Mouse (Mus musculus): Measurements from ENCODE around the gene Atp7b.
A peak's percentile ranks its signal among the peaks of the same experiment; 100 is the strongest.

The Atp7b gene

DNA sequence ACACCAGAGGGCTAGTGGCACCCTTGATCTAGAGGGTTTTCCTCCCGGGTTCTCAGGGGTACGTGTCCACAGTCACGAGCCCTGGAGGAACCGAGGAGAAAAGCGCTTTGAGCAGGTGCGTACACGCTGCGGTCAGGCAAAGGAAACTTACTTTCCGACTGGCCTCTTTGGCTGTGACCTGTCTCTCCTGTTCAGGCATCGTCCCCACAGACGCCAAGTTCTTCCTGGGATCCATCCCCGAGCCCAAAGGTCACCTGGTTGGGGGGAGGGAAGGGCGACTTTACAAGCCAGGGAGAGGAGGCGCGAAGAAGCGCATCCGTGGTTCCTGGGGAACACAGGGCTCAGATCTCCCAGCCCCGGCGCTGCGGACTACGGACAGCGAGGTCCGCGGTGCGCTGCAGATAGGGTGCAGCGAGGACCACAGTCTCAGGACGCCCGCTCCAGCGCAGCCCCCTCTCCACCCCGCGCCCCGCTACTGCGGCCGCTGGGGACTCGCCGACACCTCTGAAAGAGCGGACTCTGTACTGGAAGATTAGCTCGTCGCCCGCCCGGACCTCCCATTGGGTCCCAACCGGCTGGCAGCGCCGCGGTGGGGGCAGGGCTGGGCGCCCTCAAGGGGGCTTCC is at the start of gene Atp7b:
Gene Atp7b (minus strand): TSS at position 485 of the 625 bp plus-strand sequence.
- DNase-seq: no peak

- no peak for DNase-seq
Measured at GRCm38 (mm10) chr8:22107020-22107419, 46.9 kb upstream of the Atp7b start.

DNA sequence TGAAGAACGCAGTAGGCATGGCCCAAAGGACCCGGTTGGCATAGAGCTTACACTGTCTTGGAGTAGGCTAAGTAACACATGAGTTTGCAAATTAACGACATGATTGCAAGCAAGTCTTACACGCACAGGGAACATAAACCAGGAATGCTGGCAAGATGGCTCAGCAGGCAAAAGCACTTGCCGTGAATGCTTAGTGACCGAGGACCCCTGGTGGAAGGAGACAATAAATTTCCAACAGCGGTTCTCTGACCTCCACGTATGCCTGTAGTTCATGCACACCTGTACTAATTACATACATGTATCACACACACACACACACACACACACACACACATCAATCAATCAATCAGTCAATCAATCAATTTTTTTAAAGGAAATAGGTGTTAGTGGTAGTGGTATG is 31.5 kb upstream of the Atp7b start:
- DNase-seq: peak in 1 of 2 experiments; percentile 29

GRCm38 (mm10) chr8:22089226-22089625 is 29.1 kb upstream of the Atp7b start:
- DNase-seq: no peak

DNA sequence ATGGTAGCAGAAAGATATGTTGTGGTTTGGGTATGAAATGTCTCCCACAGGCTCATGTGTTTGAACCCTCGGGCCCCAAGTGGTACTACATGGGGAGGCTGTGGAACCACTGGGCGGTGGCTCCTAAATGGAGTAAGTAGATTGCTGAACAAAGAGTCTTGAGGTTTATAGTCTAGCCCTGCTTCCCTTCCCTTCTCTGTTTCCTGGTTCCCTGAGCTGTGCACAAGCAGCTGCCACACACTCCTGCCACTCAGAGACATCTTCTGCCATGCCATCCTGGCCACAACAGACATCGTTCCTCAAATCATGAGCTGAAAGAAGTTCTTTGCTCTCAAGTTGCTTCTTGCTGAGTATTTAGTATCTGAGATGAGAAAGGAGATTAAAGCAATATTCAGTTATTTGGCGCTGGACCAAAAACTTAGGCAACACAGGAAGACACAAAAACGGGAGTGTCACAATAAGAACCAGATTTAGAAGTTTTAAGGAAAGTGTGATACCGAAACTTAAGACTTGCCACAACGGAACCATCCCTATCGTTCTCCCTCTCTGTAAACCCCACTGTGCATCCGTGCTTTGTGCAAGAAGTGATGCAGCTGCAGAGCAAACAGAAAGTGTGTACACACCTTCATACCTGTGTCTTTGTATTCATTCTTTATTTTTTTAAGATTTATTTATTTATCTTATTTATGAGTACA is 19.4 kb upstream of the Atp7b start:
- no peak for DNase-seq

DNA sequence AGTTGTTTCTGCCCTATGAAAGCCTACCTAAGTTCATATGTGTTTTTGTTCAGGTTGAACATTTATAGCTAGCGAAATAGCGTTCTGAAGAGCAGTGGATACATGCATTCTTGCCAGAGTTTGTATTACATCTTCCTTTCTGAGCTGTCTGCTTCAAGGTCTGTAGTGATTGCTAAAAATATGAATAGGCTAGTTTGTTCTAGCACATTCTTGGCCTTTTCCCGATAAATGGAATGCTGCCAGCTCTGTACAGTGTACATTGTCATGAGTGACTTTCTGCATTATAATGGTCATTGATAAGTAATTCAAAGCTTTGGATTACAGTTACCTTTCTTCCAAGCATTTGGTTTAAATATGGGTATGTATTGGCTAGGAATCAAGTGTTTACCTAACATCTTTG is 1.0 kb upstream of the Atp7b start:
- DNase-seq: peak in 1 of 2 experiments; percentile 18

- peak; percentile 97 to 98 for DNase-seq
Measured at GRCm38 (mm10) chr8:22060446-22060889, 363 bp upstream of the Atp7b start, which contains the start of gene Alg11. TSS of gene Alg11 (plus strand) at chr8:22060721.

- DNase-seq: no peak
Measured at GRCm38 (mm10) chr8:22059153-22059738, 859 bp downstream of the Atp7b start.

- no peak for DNase-seq
Measured at GRCm38 (mm10) chr8:22058368-22058767, 1.7 kb downstream of the Atp7b start.

DNA sequence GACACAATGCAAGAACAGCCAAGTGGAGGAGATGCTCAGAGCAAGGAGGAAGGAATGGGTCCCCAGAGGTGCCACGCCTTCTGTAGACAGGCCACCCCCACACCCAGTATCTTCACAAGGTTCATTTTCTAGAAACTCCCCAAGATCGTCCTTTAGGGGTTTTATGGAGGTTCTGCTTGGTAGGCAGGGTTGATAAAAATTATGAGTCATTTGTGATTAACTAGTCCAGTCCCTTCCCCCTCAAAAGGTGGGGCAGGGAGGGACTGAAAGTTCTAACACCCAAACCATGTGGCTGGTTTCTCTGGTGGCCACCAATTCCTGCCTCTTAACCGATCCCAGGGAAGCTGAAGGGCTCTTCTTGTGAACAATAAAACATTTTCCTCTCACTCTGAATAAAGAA is 3.3 kb downstream of the Atp7b start:
- DNase-seq: no peak

DNA sequence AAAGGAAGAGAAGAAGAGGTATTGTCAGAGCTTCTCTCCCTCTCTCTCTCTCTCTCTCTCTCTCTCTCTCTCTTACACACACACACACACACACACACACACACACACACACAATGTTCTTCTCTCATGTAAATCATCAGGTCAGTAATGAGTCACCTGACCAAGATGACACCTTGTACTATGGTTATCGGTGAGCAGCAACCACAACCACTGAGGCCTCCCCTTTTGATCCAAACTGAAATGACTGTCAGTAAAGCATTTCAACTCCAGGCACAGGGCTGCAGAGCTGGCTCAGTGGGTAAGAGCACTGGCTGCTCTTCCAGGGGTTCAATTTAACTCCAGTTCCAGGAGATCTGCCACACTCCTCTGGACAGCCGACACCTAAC is 4.6 kb downstream of the Atp7b start:
- DNase-seq: no peak

DNA sequence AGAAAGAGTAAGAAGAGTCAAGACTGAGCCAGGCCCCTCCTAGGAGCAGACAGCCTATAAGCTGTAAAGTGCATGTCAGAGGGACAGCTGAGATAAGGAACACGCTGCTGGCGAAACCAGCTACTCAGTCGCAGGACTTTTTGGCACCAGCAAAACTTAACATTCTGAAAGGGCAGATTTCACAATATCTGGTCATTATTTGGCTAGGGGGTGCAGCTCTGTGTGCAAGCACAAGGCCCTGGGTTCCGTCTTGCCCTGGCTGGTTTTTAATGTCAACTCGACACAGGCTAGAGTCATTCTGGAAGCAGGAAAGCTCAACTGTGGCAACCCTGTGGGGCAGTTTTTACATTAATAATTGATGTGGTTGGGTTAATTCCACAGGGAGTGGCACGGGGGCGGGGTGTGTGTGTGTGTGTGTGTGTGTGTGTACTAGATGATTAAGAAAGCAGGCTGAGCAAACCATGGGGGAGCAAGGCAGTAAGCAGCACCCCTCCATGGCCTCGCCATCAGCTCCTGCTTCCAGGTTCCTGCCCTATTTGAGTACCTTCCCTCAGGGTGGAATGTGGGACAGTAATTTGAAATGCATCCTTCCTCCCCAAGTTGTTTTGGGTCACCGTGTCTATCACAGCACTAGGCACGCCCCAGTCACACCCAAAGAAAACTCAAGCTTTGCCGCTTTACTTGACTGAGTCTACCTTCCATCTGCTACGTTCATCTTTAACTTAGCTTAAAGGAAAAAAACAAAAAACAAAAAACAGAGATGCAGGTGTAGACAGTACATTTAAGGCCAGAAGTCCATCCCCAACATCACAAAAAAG is 5.2 kb downstream of the Atp7b start:
- DNase-seq: no peak

DNA sequence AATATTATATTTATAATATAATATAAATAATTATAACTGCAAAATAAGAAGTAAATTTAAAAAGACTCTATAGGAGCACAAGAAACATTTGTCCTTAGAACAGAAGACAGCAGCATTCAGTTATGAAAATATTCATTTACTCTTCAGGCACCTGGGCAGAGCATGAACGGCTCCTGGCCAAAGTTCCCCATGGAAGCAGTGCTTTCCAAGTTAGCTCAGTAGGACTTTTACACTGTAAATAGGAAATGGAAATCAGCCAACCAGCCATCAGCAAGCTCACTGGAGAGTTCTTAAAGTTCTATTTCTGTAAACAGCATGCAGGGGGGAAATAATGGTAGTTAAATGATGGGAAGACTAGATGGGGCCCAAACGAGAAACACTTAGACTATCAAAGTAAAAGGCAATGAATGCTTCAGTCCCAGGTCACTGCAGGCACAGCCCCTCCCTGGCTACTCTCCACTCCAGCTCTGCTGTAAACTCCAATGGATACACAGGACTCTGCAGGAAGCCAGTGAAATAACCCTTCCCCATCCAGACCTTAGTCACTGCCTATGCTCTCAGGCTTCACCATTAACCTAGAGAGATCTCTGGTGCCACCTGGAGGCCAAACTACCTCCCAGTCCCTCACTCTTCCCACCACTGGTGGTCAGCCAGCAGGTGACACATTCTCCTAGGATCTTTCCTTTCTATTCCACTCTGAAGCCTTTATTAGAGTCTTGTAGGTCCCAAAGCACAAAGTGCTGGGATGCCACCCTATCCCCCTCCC is 12.2 kb downstream of the Atp7b start:
- peak; percentile 72 to 86 for DNase-seq

GRCm38 (mm10) chr8:22043706-22044105 is 16.4 kb downstream of the Atp7b start:
- no peak for DNase-seq

GRCm38 (mm10) chr8:22042515-22042914 is 17.6 kb downstream of the Atp7b start:
- no peak for DNase-seq

DNA sequence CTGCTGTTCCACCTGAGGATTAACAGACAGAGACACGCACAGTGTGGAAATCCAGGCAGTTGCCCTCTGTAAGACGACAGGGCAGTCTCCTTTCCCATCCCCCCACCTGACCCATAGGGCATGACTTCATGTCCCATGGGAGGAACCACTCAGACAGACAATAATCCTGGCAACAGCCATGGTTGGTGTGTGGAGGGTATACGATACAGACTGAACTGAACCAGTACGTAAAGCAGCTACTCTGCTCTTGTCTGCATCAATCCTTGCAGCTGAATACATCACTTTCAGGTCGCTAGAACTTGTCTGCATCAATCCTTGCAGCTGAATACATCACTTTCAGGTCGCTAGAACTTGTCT is 20.0 kb downstream of the Atp7b start:
- DNase-seq: no peak

DNA sequence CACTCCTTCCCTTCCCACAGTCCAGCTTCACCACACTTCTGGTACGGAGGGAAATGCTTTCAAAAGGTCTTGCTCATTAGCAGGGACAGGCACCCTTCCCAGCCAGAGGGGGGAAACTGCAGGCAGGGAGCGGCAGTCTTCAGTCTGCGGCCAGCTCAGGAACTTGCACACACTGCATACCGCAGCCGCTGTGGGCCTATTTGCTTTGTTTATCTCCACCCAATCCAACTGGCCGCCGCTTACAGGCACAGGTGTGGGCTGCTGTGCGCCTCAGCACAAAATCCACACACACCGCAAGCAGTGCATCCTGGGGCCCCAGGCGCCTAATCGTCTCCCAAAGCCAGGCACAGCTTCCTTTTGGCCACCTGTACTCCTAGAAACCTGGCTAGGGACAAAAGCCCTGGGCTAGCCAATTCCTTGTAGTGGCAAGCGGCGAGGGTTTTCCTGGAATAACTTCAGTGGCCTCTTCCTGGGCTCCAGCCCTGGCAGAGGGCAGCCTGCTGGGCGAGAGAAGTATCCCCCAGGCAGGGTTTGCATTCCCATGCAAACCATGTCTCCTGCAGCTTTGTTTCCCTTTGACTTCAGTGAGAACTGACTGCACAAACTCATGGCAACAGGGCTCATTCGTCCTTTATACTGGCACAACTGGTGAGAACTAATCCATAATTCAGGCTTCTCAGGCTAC is 20.5 kb downstream of the Atp7b start:
- DNase-seq: no peak

- no peak for DNase-seq
Measured at GRCm38 (mm10) chr8:22037022-22037421, 23.1 kb downstream of the Atp7b start.

DNA sequence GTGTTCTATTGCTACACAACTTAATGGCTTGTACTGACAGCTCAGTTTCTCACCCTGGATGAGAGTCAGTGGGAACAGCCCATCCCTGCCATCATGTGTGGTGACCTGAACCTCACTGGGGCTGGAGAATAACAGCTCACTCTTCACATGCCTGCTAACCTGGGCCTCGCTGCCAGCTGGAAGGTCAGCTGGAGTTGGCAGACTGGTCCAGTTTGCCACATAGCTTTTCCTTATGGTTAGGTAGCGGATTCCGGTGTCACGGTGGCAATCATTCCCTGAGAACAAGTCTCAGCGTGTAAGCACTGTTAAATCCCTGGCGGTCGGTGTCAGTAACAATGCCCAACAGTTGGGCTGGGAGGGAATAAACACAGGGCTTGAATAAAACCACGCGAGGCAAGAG is 24.0 kb downstream of the Atp7b start:
- DNase-seq: peak; percentile 17 to 20

DNA sequence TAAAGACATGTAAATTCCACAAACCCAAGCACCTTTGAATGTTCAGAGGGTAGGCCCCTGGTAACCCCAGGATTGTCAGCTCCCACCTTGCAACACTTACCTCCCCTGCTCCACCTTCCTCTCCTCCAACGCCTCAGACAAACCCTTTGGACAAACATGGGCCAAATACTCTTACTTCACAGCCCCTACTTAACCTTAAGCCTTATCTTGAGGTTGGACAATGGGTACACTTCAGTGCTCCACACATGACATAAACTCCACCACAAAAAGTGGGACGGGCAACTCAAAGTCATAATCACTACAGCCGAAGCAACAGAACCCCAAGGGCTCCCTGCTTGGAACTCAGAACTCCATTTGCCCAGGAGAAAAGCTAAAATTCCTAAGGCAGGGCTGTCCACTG is 29.1 kb downstream of the Atp7b start:
- no peak for DNase-seq

DNA sequence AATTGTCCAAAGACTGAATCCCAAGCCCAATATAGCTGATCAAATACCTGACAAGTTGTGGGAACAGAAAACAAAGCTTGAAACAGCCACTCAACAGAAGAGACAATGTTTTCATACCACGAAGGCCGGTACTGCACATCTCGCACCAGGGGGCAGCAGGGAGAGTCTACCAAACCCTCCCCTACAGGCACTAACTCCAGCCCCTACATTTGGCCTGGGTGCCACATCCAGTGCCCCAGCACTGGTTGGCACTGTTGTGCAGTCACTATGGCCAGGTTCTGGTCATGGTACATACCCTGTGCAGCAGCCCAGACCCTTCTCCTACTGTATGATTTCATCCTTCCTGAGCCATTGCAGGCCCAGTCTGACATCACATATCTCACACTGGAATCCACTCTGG is 31.1 kb downstream of the Atp7b start:
- no peak for DNase-seq

- no peak for DNase-seq
Measured at GRCm38 (mm10) chr8:22025241-22025640, 34.9 kb downstream of the Atp7b start.

All from cerebellum, postnatal 14 days (tissue).